ENCODE assay signal across 21 mouse cellular contexts in the genomic region with DNA sequence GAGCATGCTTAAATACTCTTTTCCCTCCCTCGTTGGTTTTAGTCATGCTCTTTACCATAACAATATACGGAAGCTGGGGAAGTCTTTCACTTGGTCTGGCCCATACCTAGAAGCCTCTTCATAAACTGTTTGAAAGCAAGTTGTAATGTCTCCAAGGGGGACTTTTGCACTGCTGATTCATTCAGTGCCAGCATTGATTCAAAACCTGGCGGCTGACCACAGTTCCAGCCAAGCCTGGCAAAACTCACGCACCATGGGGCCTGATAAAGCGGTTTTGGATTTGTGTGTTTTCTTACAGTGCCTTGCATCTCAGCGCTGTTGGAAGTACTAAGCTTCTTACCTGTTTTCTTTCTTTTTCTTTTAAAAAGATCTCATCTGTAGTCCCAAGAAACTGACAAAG.
DNase-seq lines count a peak whose midpoint lies in the region; ATAC-seq and TF ChIP-seq lines count a peak whose summit lies in the region.
"Had no signal": no experiment of that assay in that cellular context is flagged by ENCODE, and none has a peak within 500 bp of the region (broad histone marks: within the 10 kb centered on the region; RNA-seq: fewer than 3 reads in every experiment).

No protein-coding gene starts in this region.

- WGBS in lung, embryonic 14.5 days: 75% methylated on average over 6 of the region's 6 CpGs

- no peak overlapping the region for H3K4me3 ChIP-seq in lung, embryonic 14.5 days (ENCODE audit: low read depth, low read length)
- H3K4me3 ChIP-seq: embryonic facial prominence, embryonic 13.5 days; heart, embryonic 12.5 days; hindbrain, embryonic 13.5 days; intestine, embryonic 15.5 days; kidney, embryonic 15.5 days; limb, embryonic 13.5 days; midbrain, embryonic 12.5 days; neural tube, embryonic 13.5 days had no signal

- no peak overlapping the region for H3K27ac ChIP-seq in lung, embryonic 14.5 days (ENCODE audit: low read depth)
- H3K27ac ChIP-seq: embryonic facial prominence, embryonic 13.5 days; hindbrain, embryonic 13.5 days; intestine, embryonic 15.5 days; kidney, embryonic 15.5 days; limb, embryonic 13.5 days; macrophage; midbrain, embryonic 12.5 days; neural tube, embryonic 13.5 days had no signal

- no peak overlapping the region for H3K4me2 ChIP-seq in lung, embryonic 14.5 days
- H3K4me2 ChIP-seq: embryonic facial prominence, embryonic 13.5 days; heart, embryonic 12.5 days; hindbrain, embryonic 13.5 days; intestine, embryonic 15.5 days; kidney, embryonic 15.5 days; limb, embryonic 13.5 days; midbrain, embryonic 12.5 days; neural tube, embryonic 13.5 days had no signal

- ATAC-seq in cerebellum, adult (ENCODE audit: insufficient number of reproducible peaks, low FRiP score, low TSS enrichment): no peak
- ATAC-seq in lung, embryonic 14.5 days (ENCODE audit: insufficient read depth): no peak
- ATAC-seq: forebrain, embryonic 16.5 days; intestine, embryonic 15.5 days had no signal

- H3K9me3 ChIP-seq in lung, embryonic 14.5 days (ENCODE audit: low read depth, low read length): no peaks in the 10 kb centered on the region
- H3K9me3 ChIP-seq: embryonic facial prominence, embryonic 13.5 days; heart, embryonic 12.5 days; hindbrain, embryonic 13.5 days; intestine, embryonic 15.5 days; kidney, embryonic 15.5 days; limb, embryonic 13.5 days; midbrain, embryonic 12.5 days; neural tube, embryonic 13.5 days had no signal

- peak; percentile 5 for DNase-seq in cerebellum, adult 9-10 months
- DNase-seq in lung, embryonic 14.5 days: peak; percentile 24
- no peak for DNase-seq in lung, postnatal 14 days
- DNase-seq in R1 (ENCODE audit: low read depth, low spot score): peak; percentile 8
- DNase-seq in fibroblast of lung, adult 2 months (ENCODE audit: low read depth): peak; percentile 65
- no peak for DNase-seq in urinary bladder, postnatal 4 days (ENCODE audit: low spot score in 2 of 2)
- DNase-seq: adrenal gland, postnatal 36 days; heart, postnatal 14 days; kidney, postnatal 4 days; thymus, postnatal 25 days had no signal

- H3K9ac ChIP-seq in lung, embryonic 14.5 days: no peak overlapping the region
- H3K9ac ChIP-seq: embryonic facial prominence, embryonic 13.5 days; heart, embryonic 12.5 days; hindbrain, embryonic 13.5 days; intestine, embryonic 15.5 days; kidney, embryonic 15.5 days; limb, embryonic 13.5 days; midbrain, embryonic 12.5 days; neural tube, embryonic 13.5 days had no signal

- H3K27me3 ChIP-seq in lung, embryonic 14.5 days (ENCODE audit: insufficient read depth, low read length): no peaks in the 10 kb centered on the region
- H3K27me3 ChIP-seq: embryonic facial prominence, embryonic 13.5 days; heart, embryonic 12.5 days; hindbrain, embryonic 13.5 days; intestine, embryonic 15.5 days; kidney, embryonic 15.5 days; midbrain, embryonic 12.5 days; neural tube, embryonic 13.5 days had no signal

- H3K36me3 ChIP-seq in lung, embryonic 14.5 days (ENCODE audit: insufficient read depth): no peaks in the 10 kb centered on the region
- H3K36me3 ChIP-seq: embryonic facial prominence, embryonic 13.5 days; heart, embryonic 12.5 days; hindbrain, embryonic 13.5 days; intestine, embryonic 15.5 days; kidney, embryonic 15.5 days; limb, embryonic 13.5 days; midbrain, embryonic 12.5 days; neural tube, embryonic 13.5 days had no signal

- H3K4me1 ChIP-seq in lung, embryonic 14.5 days (ENCODE audit: insufficient read depth): no peaks in the 10 kb centered on the region
- H3K4me1 ChIP-seq: heart, embryonic 12.5 days had no signal

- no peak for TF ChIP-seq CTCF in lung, embryonic 14.5 days (IDR thresholded peaks at IDR 0.05; ENCODE audit: low read depth)

Comparison
In these comparisons a context has a peak if more than half of its experiments do, and no peak if none do; other contexts are left out.
1. DNase-seq: peak in cerebellum, adult 9-10 months (single experiment), lung, embryonic 14.5 days (single experiment), R1 (single experiment) and fibroblast of lung, adult 2 months (single experiment); none in lung, postnatal 14 days (single experiment) and urinary bladder, postnatal 4 days (0 of 2).